Mouse (Mus musculus) liver, adult 2 months (tissue): Measurements from ENCODE around the gene Mypop. TPM values are rescaled to one million over a fixed set of nuclear protein-coding genes. Genes with fewer than 3 reads are reported as not detected.

ENCODE experiments used
- DNase-seq: peaks from one replicate; pipeline ENCODE4 v3.0.0-alpha.2; 2011; ENCODE audit warnings: low read depth, low spot score; ENCODE audit errors: extremely low read depth
- H3K27ac ChIP-seq: fragments of 200-500 bp; replicated peaks from 2 replicates; pipeline ENCODE4 v1.5.1; 2012; ENCODE audit warnings: low read depth, mild to moderate bottlenecking, control low read depth, inconsistent platforms, low read length; ENCODE audit not compliant: insufficient read depth
- H3K27me3 ChIP-seq: fragments of 200-500 bp; 2 replicates; pipeline ENCODE4 v1.6.1; 2012; ENCODE audit warnings: mild to moderate bottlenecking, moderate library complexity, low read length, inconsistent platforms; ENCODE audit not compliant: control insufficient read depth, insufficient read depth
- H3K36me3 ChIP-seq: fragments of 200-500 bp; 2 replicates; pipeline ENCODE4 v1.6.1; 2012; ENCODE audit warnings: low read length, inconsistent platforms; ENCODE audit not compliant: control insufficient read depth, insufficient read depth
- H3K4me1 ChIP-seq: fragments of 200-500 bp; 2 replicates; pipeline ENCODE4 v1.6.1; 2011; ENCODE audit warnings: low read length; ENCODE audit not compliant: control insufficient read depth, insufficient read depth
- H3K4me3 ChIP-seq: fragments of 200-500 bp; 2 replicates; pipeline ENCODE4 v1.5.1; 2011; ENCODE audit warnings: low read depth, mild to moderate bottlenecking, control low read depth, low read length, moderate library complexity; ENCODE audit not compliant: insufficient read depth
- H3K79me2 ChIP-seq: fragments of 200-500 bp; 2 replicates; pipeline ENCODE4 v1.6.1; 2012; ENCODE audit warnings: inconsistent platforms, mild to moderate bottlenecking, low read length, moderate library complexity; ENCODE audit not compliant: control insufficient read depth, insufficient read depth
- H3K9ac ChIP-seq: fragments of 200-500 bp; 2 replicates; pipeline ENCODE4 v1.6.1; 2012; ENCODE audit warnings: low read depth, mild to moderate bottlenecking, control low read depth, inconsistent platforms, low read length
- CTCF ChIP-seq: fragments of 200-500 bp; IDR thresholded peaks from 2 replicates; pipeline ENCODE4 v1.5.1; 2011; ENCODE audit warnings: low read depth, low read length, control low read depth
- POLR2A ChIP-seq: fragments of 200-500 bp; IDR thresholded peaks from 2 replicates; pipeline ENCODE4 v1.6.1; 2011; ENCODE audit warnings: low read length, control low read depth; ENCODE audit not compliant: insufficient read depth; ENCODE audit errors: extremely low read depth
- WGBS: fragments of 180-500 bp; shearing (Covaris S2); methylation state at CpG from one replicate; pipeline ENCODE4 v1.1.7; 2018; 5-methylcytosine and 5-hydroxymethylcytosine counted together
- polyA plus RNA-seq: library from polyadenylated mRNA; depleted of rRNA; stranded (reverse); fragments of >200 nt; gene quantifications from 2 replicates; pipeline ENCODE4 v1.2.3, GENCODE M21; 2012
- total RNA-seq: library from RNA; depleted of rRNA; stranded (reverse); fragments of >200 nt; gene quantifications from 2 replicates; pipeline ENCODE4 v1.2.3, GENCODE M21; 2014

The Mypop gene
- total and polyA plus RNA-seq, 2 experiments = 0.65 to 3.1 TPM

DNA sequence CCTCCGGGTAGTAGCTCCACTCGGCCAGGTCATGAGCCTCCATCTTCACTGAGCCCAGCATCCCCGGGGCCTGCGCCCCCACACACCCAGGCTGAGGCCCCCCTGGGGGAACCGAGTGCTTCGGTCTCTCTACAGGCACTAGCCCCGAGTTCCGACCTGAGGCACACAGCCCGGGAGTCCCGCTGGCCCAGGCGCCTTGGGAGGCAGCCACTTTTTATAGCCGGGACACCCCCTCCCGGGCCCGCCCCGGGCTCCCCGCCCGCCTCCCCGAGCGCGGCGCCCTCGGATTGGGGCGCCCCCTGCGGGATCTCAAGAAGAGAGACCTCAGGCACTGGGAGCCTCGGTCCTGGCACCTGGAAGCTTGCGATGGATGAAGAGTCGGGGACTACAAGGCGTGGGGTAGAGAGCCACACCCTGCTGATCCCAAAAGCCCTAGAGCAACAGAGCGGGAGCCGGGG lies 32.3 kb downstream of the Mypop start, which contains the start of gene Foxa3:
TSS of gene Foxa3 (minus strand) at position 182 of the 458 bp plus-strand sequence.
- H3K27me3 ChIP-seq = no peaks in the 10 kb centered on the region
- H3K4me1 ChIP-seq = peaks cover 12% of the 10 kb centered on the region
- no peaks in the 10 kb centered on the region for H3K36me3 ChIP-seq
- peak; percentile 98 for TF ChIP-seq POLR2A
- peak; percentile 70 for TF ChIP-seq CTCF
- H3K27ac ChIP-seq = peak within 1 kb of the TSS; percentile 93
- 1% methylated on average over 30 of the region's 30 CpGs for WGBS
- H3K9ac ChIP-seq = peak within 1 kb of the TSS; percentile 99
- DNase-seq = peak; percentile 73
- H3K4me3 ChIP-seq = peak within 1 kb of the TSS; percentile 99
- H3K79me2 ChIP-seq = peaks cover 25% of the 10 kb centered on the region; the same call in 1 of the 2 replicates

DNA sequence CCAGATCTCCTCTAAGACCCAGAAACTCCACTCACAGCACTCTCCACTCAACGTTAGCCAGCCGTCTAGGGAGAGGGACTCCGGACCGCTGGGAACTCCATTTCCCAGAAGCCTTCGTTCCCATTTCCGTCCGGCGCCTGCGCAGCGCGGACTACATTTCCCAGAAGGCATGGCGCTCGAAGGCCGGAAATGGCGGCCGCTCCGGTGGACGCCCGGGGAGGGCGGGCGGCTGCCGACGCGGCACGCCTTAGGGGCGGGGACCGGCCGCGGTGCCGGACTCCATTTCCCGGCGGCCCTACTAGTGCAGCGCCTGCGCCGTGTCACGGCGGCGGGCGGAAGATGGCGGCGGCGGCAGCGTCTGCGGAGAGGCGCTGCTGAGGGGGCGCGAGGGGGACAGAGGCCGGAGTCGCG lies 33.1 kb downstream of the Mypop start, which contains the start of gene Sympk:
TSS of gene Sympk (plus strand) at position 282 of the 411 bp plus-strand sequence.
- Histone ChIP-seq H3K4me3 (peak within 1 kb of the TSS; percentile 99), H3K27me3 (no peaks in the 10 kb centered on the region), H3K4me1 (peaks cover 8% of the 10 kb centered on the region; the same call in 1 of the 2 replicates), H3K79me2 (peaks cover 25% of the 10 kb centered on the region; the same call in 1 of the 2 replicates), H3K9ac (peak within 1 kb of the TSS; percentile 99), H3K27ac (peak within 1 kb of the TSS; percentile 93), H3K36me3 (no peaks in the 10 kb centered on the region)
- TF ChIP-seq CTCF = no peak
- TF ChIP-seq POLR2A = 0 out of 2 replicates have a peak, but pooled peaks have one; percentile 33
- WGBS = 1% methylated on average over 45 of the region's 50 CpGs
- DNase-seq = peak; percentile 82

DNA sequence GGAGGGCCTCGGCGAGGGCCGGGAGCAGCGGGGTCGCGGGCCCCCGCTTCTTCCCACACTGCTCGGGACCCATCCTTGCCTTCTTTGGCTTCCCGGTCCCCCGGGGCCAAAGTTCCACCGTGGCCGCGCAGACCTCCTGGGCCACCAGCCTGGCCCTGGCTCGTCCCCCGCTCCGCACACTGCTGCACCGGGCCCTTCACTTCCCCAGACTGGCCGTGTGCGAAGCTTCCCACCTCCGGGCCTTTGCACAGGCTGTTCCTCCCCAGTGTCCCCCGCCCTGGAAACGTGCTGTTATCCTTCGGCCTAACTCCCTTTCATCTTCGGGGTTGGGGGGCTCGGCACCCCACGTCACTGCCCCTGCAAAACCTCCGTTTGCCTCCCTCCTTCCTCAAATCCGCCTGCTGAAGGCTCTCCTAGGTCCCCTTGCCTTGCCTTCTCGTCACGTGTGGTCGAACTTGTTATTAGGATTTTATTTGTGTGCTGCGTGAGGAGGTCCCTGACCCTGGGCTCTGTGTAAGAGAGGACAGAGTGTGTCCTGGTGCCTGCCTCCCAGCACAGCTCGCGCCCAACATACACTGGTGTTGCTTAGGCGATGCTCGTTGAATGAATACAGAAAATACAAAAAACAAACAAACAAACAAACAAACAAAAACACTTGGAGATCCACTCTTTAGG lies 33.7 kb downstream of the Mypop start:
- Histone ChIP-seq H3K4me3 (peak overlapping the region; percentile 95), H3K79me2 (peaks cover 25% of the 10 kb centered on the region; the same call in 1 of the 2 replicates), H3K36me3 (peaks cover 2% of the 10 kb centered on the region; the same call in 1 of the 2 replicates), H3K9ac (peak overlapping the region; percentile 95), H3K4me1 (peaks cover 4% of the 10 kb centered on the region; the same call in 1 of the 2 replicates), H3K27me3 (no peaks in the 10 kb centered on the region), H3K27ac (peak overlapping the region; percentile 28; the same call in 1 of the 2 replicates)
- TF ChIP-seq CTCF = no peak
- under 1% methylated on average over 32 of the region's 36 CpGs for WGBS
- DNase-seq = no peak

DNA sequence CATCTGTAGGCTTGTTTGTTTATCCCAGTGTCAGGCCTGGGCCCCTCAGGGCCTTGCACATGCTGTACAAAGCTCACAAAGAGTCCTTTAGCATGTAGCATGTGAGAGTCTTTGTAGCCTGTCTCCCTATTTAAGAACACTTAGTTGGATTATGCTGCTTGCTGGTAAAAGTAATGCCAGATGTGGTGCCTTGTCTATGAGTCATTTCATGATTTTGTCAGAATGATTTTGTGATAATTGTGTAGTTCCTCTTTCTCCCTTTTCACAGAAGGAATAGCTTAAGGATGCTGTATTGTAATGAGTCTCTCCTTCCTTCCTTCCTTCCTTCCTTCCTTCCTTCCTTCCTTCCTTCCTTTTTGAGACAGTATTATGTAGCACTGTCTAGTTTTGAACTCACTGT lies 37.0 kb downstream of the Mypop start:
- Histone ChIP-seq H3K27ac (no peak overlapping the region), H3K79me2 (peaks cover 10% of the 10 kb centered on the region; the same call in 1 of the 2 replicates), H3K27me3 (no peaks in the 10 kb centered on the region), H3K36me3 (peaks cover 17% of the 10 kb centered on the region), H3K4me3 (no peak overlapping the region), H3K4me1 (0 out of 2 replicates have a peak, but pooled peaks cover 2% of the 10 kb centered on the region), H3K9ac (no peak overlapping the region)
- TF ChIP-seq CTCF (no peak), POLR2A (no peak)
- no peak for DNase-seq

DNA sequence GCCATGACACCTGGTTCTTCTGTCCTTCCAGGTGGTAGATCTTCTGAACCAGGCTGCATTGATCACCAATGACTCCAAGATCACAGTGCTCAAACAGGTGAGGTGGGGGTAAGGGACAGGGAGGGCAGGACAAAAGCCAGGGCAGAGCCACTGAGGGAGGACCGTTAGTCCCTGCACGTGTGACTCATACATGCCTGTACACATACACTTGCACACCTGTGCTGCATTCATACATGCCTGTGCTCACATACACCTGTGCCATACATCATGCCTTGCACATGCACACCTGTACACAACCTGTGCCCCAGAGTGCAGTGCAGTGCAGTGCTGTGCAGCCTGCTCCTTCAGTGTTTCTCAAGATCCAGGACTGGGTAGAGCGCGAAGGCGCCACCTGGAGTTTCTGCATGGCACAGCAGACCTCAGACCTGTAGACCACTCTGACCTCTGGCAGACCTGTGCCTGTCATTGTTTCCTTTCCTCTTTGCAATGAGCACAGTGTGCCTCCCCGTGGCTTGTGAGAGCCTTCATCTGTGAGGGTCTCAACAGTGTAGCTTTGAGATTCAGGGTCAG lies 38.1 kb downstream of the Mypop start:
- Histone ChIP-seq H3K4me1 (0 out of 2 replicates have a peak, but pooled peaks cover 2% of the 10 kb centered on the region), H3K36me3 (peaks cover 17% of the 10 kb centered on the region), H3K9ac (no peak overlapping the region), H3K27me3 (no peaks in the 10 kb centered on the region), H3K4me3 (no peak overlapping the region), H3K79me2 (peaks cover 7% of the 10 kb centered on the region; the same call in 1 of the 2 replicates), H3K27ac (no peak overlapping the region)
- TF ChIP-seq CTCF (peak; percentile 85), POLR2A (no peak)
- DNase-seq = no peak
- 74% methylated on average over 6 of the region's 6 CpGs for WGBS
